Mouse (Mus musculus): ENCODE data around the gene Slit3. TPM values are rescaled to one million over a fixed set of nuclear protein-coding genes. Genes with fewer than 3 reads are reported as not detected.
A peak's percentile ranks its signal among the peaks of the same experiment; 100 is the strongest.

Gene Slit3
- polyA plus RNA-seq, 1 experiment from 2014 or later = 4.9 TPM

DNA sequence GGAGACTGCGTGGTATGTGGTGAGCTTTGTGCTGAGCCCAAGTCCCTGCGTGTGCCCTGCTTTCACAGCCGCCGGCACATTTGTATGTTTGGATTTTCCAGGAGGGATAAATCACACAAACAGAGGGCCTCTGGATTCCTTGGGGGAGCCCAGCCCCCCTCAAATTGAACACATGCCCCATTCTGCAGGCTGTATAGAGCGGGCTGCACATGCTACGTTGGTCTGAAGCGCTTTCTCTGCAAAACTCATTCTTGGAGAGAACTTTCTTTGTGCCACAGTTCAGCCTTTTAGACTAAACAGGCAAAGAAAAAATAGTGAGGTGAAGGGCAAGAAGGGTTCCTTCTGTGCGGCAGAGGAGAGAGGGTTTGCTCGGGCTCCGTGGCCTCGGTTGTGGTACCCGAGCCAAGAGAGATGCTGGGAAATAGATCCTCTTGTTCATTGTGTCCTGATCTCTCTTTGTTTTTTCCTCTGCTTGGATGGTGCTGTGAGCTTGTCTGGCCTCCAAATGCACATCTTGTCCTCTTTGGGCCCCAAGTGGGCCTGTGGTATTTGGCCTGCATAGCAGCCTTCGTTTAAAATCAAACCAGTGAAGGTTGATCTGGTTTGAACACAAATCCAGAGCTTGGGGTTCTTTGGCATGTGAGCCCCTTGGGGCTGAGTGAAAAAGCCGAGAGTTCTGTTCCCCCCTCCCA lies 295.5 kb downstream of the Slit3 start:
- peaks cover 40% of the 10 kb centered on the region for H3K4me1 ChIP-seq
- peaks cover 47% of the 10 kb centered on the region for H3K27me3 ChIP-seq (ENCODE audit: poor library complexity, severe bottlenecking)
- peak overlapping the region; percentile 12 for H3K27ac ChIP-seq
- H3K36me3 ChIP-seq (replicated peaks) = no peaks in the 10 kb centered on the region
- DNase-seq (ENCODE audit: extremely low spot score, low spot score) = no peak
- WGBS = 57% methylated on average over 14 of the region's 14 CpGs
- no peak overlapping the region for H3K4me3 ChIP-seq
- H3K9me3 ChIP-seq = no peaks in the 10 kb centered on the region

DNA sequence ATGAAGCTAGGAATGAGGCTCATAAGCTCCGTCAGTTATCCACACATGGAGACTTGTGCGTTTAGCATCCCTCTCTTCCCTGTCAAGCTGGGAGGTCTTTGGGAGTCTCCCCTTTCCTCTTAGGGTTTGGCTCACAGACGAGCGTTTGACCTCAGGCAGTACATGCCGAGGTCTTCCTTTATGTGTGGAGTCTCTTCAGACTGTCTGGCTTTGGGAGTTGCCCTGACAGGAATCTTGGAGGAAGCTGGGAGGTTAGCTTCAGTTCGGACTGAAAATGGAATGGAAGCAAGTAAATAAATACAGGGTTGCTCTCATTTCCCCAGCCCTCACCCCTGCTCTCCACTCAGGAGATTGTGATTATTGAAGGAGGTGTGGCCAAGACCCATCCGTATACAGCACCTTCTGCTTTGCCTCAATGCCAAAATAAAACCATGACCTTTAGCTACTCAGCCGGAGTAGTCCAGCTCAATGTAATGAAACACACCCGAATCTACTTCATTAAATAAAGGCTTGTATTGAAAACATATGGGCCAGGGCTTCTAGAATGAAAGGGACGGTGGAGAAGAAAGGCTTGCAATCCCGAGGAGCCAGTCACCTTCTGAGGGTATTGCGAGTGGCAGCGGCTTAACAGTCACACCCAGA lies 297.0 kb downstream of the Slit3 start:
- peaks cover 47% of the 10 kb centered on the region for H3K27me3 ChIP-seq (ENCODE audit: poor library complexity, severe bottlenecking)
- DNase-seq (ENCODE audit: extremely low spot score, low spot score) = no peak
- H3K9me3 ChIP-seq = no peaks in the 10 kb centered on the region
- H3K36me3 ChIP-seq (replicated peaks) = no peaks in the 10 kb centered on the region
- peaks cover 42% of the 10 kb centered on the region for H3K4me1 ChIP-seq
- no peak overlapping the region for H3K27ac ChIP-seq
- H3K4me3 ChIP-seq = no peak overlapping the region
- WGBS = 64% methylated on average over 13 of the region's 13 CpGs

DNA sequence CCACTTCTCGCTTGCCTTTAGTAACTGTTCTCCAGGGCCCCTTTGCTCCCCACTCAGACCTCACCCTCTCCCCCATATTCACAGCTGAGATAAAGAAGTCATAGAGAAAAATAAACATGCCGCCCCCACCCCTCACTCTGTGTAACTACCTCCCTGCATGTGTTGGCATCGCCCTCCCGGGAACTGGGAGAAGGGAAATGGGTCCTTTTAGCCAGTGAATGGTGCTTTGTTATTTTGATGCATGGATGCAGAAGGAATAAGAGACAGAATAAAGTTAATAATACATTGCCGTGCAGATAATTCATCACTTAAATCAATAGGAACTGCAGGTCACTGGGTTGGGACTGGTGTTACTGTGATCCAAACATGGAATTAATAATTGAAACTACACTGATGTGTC lies 298.0 kb downstream of the Slit3 start:
- Histone ChIP-seq H3K9me3 (no peaks in the 10 kb centered on the region), H3K27ac (no peak overlapping the region)
- 89% methylated on average over 5 of the region's 5 CpGs for WGBS

DNA sequence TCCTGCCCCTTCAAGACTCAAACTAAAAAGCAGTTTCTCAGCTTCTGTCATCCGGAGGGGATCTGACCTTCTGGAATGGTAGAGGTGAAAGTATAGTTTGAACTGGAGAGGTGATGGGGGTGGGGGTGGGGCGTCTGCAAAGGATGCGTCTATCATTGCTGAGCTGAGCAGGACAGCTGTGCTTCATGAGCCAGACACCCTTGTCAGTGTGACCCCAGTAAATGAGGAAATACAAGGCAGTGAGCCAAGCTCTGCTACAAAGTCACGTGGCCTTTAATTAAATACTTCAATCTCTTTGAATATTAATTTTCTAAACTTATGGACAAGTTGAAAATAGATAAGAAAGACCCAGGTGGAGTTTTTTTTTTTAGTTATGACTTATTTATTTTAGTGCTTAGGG lies 300.7 kb downstream of the Slit3 start:
- Histone ChIP-seq H3K36me3 (replicated peaks) (no peaks in the 10 kb centered on the region), H3K9me3 (no peaks in the 10 kb centered on the region), H3K27me3 (ENCODE audit: poor library complexity, severe bottlenecking) (peaks cover 36% of the 10 kb centered on the region), H3K27ac (no peak overlapping the region), H3K4me1 (peaks cover 25% of the 10 kb centered on the region), H3K4me3 (no peak overlapping the region)
- no peak for DNase-seq (ENCODE audit: extremely low spot score, low spot score)
- 74% methylated on average over 4 of the region's 4 CpGs for WGBS

More for the DNA sequence above, 298.0 kb downstream of the Slit3 start:
- H3K27me3 ChIP-seq (ENCODE audit: poor library complexity, severe bottlenecking) = peaks cover 47% of the 10 kb centered on the region
- no peaks in the 10 kb centered on the region for H3K36me3 ChIP-seq (replicated peaks)
- H3K4me3 ChIP-seq = no peak overlapping the region
- DNase-seq (ENCODE audit: extremely low spot score, low spot score) = no peak
- peaks cover 44% of the 10 kb centered on the region for H3K4me1 ChIP-seq

DNA sequence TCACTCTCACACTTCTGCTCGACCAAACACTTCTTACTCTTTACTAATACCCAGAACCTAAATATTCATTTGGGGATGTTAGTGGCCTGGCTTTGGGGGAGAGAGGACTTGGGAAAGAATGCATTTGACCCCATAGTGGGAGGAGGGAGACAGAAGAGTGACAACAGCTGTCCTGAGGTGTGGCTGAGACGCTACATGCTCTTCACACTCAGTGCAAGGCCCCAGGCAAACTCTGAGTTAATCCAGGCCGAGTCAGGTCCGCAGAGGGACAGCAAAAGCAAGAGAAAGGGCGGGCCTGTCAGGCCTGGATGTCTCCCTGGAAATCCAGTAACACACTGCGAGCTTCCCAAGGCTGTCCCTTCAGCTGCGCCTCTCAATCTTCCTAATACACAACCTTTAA lies 307.0 kb downstream of the Slit3 start:
- H3K36me3 ChIP-seq (replicated peaks) = no peaks in the 10 kb centered on the region
- DNase-seq (ENCODE audit: extremely low spot score, low spot score) = no peak
- H3K4me3 ChIP-seq = no peak overlapping the region
- H3K4me1 ChIP-seq = peaks cover 7% of the 10 kb centered on the region; the same call in 1 of the 2 replicates
- H3K27me3 ChIP-seq (ENCODE audit: poor library complexity, severe bottlenecking) = no peaks in the 10 kb centered on the region
- no peak overlapping the region for H3K27ac ChIP-seq
- H3K9me3 ChIP-seq = no peaks in the 10 kb centered on the region
- 65% methylated on average over 7 of the region's 7 CpGs for WGBS

DNA sequence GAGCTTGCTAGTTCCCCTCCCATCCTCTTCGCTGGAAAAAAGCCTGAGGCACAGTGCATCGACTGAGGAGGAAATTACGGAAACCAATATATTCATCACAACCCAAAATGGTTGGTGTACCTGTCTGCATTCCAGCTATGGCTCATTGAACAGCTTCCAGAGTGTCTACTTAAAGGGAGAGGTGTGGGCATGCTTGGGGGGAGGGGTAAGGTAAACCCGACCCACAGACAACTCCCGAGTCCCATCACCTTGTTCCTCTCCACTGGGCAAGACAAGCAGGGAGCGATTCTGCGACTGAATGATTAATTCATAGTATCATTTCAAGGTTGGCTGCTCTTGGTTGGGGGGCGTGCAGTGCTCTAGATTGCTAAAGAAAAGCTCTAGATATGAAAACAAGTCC lies 310.1 kb downstream of the Slit3 start:
- Histone ChIP-seq H3K9me3 (no peaks in the 10 kb centered on the region), H3K4me3 (no peak overlapping the region), H3K36me3 (replicated peaks) (no peaks in the 10 kb centered on the region), H3K27ac (no peak overlapping the region), H3K27me3 (ENCODE audit: poor library complexity, severe bottlenecking) (no peaks in the 10 kb centered on the region), H3K4me1 (0 out of 2 replicates have a peak, but pooled peaks cover 4% of the 10 kb centered on the region)
- DNase-seq (ENCODE audit: extremely low spot score, low spot score) = no peak
- WGBS = 89% methylated on average over 8 of the region's 8 CpGs

DNA sequence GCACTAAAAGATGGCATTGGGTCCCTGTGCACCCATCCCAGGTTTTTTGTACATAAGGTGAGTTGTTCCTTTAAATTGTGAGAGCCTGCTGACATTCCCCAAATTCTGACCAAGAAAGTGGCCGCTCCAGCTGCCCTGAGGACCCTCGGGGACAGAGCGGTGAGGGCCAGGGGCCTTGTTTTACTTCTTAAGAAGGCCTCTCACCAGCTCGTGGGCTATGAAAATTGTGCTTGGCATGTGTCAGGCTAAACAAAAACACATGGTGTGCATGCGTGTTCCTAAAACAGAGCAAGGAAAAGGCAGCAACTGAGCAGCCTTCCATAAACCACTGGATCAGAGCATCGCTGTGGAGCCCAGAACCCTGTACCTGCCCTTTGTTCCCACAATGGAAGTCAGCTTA lies 316.5 kb downstream of the Slit3 start:
- DNase-seq (ENCODE audit: extremely low spot score, low spot score) = no peak
- Histone ChIP-seq H3K27ac (no peak overlapping the region), H3K4me1 (peaks cover 7% of the 10 kb centered on the region), H3K36me3 (replicated peaks) (no peaks in the 10 kb centered on the region), H3K4me3 (no peak overlapping the region), H3K27me3 (ENCODE audit: poor library complexity, severe bottlenecking) (peaks cover 37% of the 10 kb centered on the region), H3K9me3 (no peaks in the 10 kb centered on the region; the same call in 1 of the 2 replicates)
- 81% methylated on average over 6 of the region's 6 CpGs for WGBS

DNA sequence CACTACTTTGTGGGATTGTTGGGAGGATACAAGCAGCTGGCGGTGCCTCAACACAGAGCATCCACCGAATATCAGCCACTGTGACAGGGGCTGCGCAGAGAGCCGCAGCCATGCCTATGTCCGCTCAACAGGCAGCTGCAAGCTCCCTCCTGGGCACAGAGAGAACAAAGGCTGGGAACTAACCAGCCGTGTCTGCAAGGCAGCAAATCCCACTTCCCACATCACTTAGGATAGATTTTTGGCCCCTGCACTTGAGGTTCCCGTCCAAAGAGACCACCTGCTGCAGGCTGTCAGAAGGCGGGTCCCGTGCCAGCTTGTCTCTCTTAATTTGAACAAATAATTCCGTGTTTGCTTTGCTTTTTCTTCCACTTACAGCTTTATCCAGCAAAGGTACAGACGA lies 319.2 kb downstream of the Slit3 start:
- Histone ChIP-seq H3K36me3 (replicated peaks) (no peaks in the 10 kb centered on the region), H3K9me3 (no peaks in the 10 kb centered on the region; the same call in 1 of the 2 replicates), H3K27me3 (ENCODE audit: poor library complexity, severe bottlenecking) (peaks cover 59% of the 10 kb centered on the region), H3K27ac (no peak overlapping the region), H3K4me3 (no peak overlapping the region), H3K4me1 (peaks cover 17% of the 10 kb centered on the region)
- 56% methylated on average over 11 of the region's 11 CpGs for WGBS
- DNase-seq (ENCODE audit: extremely low spot score, low spot score) = no peak

DNA sequence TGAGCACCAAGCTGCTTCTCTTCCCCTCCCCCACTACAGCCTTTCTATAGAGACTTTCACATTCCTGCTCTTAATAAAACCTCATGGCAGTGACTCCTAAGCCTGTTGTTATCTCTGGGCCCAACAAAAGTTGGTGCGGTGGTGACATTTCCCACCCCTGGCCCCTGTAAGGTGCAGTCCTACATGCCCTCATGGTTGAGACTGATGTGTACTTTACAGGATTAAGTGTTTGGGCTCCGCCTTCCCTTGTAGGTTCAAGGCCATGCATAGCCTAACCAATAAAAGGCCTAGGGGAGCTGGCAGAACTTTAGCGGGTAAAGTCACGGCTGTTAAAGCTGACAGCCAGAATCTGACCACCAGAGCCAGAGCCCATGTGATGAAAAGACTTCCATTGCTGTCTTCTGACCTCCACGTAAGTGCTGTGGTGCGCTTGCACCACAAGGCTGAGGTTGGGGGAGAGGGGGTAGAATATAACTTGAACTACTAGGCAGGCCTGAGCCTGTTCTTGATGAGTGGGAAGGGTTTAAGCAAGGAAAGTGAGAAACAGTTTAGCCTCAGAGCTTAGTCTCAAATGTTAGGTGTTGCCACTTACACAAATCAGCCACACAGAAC lies 323.6 kb downstream of the Slit3 start:
- Histone ChIP-seq H3K27ac (no peak overlapping the region), H3K4me1 (peaks cover 27% of the 10 kb centered on the region), H3K27me3 (ENCODE audit: poor library complexity, severe bottlenecking) (peaks cover 90% of the 10 kb centered on the region), H3K9me3 (no peaks in the 10 kb centered on the region; the same call in 1 of the 2 replicates), H3K4me3 (no peak overlapping the region), H3K36me3 (replicated peaks) (no peaks in the 10 kb centered on the region)
- 70% methylated on average over 6 of the region's 6 CpGs for WGBS
- DNase-seq (ENCODE audit: extremely low spot score, low spot score) = no peak

DNA sequence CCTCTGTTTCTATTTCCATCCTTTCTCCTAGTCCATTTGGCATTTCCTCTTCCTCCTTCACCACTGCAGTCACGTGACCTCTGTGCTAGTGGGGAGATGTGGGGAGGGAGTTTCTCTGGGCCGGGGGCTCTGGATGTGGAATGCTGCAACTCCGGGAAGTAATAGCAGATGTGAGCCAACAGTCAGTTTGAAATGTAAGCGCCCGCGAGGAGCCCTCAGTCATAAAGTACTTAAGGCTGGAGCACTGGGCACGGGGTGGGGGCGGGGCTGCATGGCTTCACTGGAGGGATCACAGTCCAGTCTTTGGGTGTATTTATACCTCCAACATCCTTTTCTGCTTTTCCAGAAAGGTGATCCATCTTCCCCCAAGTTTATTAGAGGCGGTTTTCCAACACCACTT lies 326.9 kb downstream of the Slit3 start:
- Histone ChIP-seq H3K9me3 (no peaks in the 10 kb centered on the region), H3K27me3 (ENCODE audit: poor library complexity, severe bottlenecking) (peaks cover 95% of the 10 kb centered on the region), H3K27ac (no peak overlapping the region), H3K4me1 (peaks cover 35% of the 10 kb centered on the region), H3K36me3 (replicated peaks) (no peaks in the 10 kb centered on the region), H3K4me3 (no peak overlapping the region)
- WGBS = 77% methylated on average over 9 of the region's 9 CpGs
- DNase-seq (ENCODE audit: extremely low spot score, low spot score) = no peak

DNA sequence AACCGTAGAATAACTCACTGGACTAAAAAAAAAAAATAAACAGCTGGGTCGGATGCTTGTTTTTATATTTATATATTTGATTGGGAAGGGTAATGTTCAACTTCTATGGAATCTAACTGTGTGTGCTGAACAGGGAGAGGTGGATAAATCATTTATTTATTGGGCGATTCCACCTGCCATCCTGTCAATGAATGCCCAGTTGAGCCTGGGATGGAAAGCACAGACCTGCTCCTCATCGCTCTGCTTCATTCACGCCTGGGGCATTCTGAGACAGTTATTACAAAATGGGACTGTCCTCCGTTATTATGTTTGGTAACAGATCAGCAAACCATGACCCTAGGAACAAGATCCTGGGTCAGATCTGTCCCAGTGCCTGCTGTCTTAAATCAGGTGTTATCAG lies 328.2 kb downstream of the Slit3 start:
- Histone ChIP-seq H3K4me1 (peaks cover 43% of the 10 kb centered on the region), H3K27ac (no peak overlapping the region), H3K9me3 (no peaks in the 10 kb centered on the region), H3K27me3 (ENCODE audit: poor library complexity, severe bottlenecking) (peaks cover 100% of the 10 kb centered on the region), H3K4me3 (no peak overlapping the region), H3K36me3 (replicated peaks) (no peaks in the 10 kb centered on the region)
- 92% methylated on average over 6 of the region's 6 CpGs for WGBS
- no peak for DNase-seq (ENCODE audit: extremely low spot score, low spot score)

DNA sequence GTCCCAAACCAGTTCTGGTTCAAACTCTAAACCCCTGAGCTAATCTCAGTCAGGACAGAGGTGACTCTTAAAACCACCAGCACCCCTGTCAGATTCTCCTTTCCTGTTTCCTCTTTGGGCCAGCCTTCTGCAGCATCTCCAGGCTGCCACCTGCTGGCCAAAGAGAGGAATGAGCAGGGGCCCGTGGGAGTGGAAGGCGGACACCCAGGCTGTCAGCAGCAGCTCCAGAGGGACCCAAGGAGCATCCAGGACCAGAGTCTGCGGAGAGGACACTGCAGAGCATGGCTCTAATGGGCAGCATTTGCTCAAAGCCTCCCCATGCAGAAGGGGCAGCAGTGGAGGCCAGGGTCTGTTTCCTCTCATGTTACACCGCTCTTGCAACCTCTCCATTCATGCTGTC lies 330.6 kb downstream of the Slit3 start:
- peaks cover 98% of the 10 kb centered on the region for H3K27me3 ChIP-seq (ENCODE audit: poor library complexity, severe bottlenecking)
- no peak overlapping the region for H3K4me3 ChIP-seq
- WGBS = 30% methylated on average over 4 of the region's 4 CpGs
- H3K9me3 ChIP-seq = no peaks in the 10 kb centered on the region
- H3K36me3 ChIP-seq (replicated peaks) = no peaks in the 10 kb centered on the region
- no peak overlapping the region for H3K27ac ChIP-seq
- peaks cover 51% of the 10 kb centered on the region for H3K4me1 ChIP-seq
- peak; percentile 76 for DNase-seq (ENCODE audit: extremely low spot score, low spot score)

DNA sequence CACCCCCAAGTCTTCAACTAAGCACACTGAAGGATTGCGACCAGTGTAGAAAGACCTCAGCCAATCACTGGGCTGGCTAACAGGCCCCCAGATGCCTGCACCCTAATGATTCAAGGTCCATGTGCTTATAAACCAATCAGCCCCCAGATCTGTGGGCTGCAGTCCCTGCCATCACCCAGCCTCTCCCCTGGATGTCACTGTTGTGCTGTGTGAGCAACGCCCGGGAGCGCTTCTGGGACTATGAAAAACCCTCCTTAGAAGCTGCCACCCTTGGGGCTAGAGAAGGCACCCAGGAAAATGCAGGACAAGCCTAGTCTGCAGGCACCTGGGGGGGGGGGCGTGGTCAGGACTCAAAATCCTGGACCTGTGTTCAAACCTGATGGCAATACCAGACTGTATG lies 331.4 kb downstream of the Slit3 start:
- H3K4me3 ChIP-seq = no peak overlapping the region
- 25% methylated on average over 5 of the region's 5 CpGs for WGBS

More for the DNA sequence above, 331.4 kb downstream of the Slit3 start:
- no peak overlapping the region for H3K27ac ChIP-seq
- no peaks in the 10 kb centered on the region for H3K9me3 ChIP-seq
- H3K4me1 ChIP-seq = peaks cover 51% of the 10 kb centered on the region
- H3K27me3 ChIP-seq (ENCODE audit: poor library complexity, severe bottlenecking) = peaks cover 98% of the 10 kb centered on the region
- H3K36me3 ChIP-seq (replicated peaks) = no peaks in the 10 kb centered on the region
- DNase-seq (ENCODE audit: extremely low spot score, low spot score) = peak; percentile 50
